Mouse (Mus musculus) forebrain, embryonic 14.5 days (tissue): ENCODE results near the gene Zbtb24. TPM values are rescaled to one million over a fixed set of nuclear protein-coding genes. Genes with fewer than 3 reads are reported as not detected.
A peak's percentile ranks its signal among the peaks of the same experiment; 100 is the strongest.
"Not testable (repeated sequence)": the region's sequence is repeated elsewhere in the genome, so short reads cannot be mapped to it uniquely, and the experiment has no call there.

Experiments used
- ATAC-seq: fragments of 200-750 bp; cut with Nextera tagmentation; 2 replicates; pipeline ENCODE4 v1.8.0; 2017; ENCODE audit warnings: mild to moderate bottlenecking, moderate library complexity
- DNase-seq: peaks from one replicate; pipeline ENCODE4 v3.0.0-alpha.2; 2015; ENCODE audit warnings: low spot score
- H3K27ac ChIP-seq: fragments of 300-500 bp; sonication (generic); 2 replicates; pipeline ENCODE4 v1.5.1; 2014; ENCODE audit warnings: low read depth, mild to moderate bottlenecking, control low read depth, low read length, moderate library complexity
- H3K27me3 ChIP-seq: fragments of 300-500 bp; sonication (generic); replicated peaks from 2 replicates; pipeline ENCODE4 v1.6.1; 2014; ENCODE audit warnings: low read length, control low read depth, mixed read lengths; ENCODE audit not compliant: control insufficient read depth, insufficient read depth
- H3K36me3 ChIP-seq: fragments of 300-500 bp; sonication (generic); 2 replicates; pipeline ENCODE4 v1.6.1; 2014; ENCODE audit warnings: low read length, control low read depth; ENCODE audit not compliant: control insufficient read depth, insufficient read depth
- H3K4me1 ChIP-seq: fragments of 300-500 bp; sonication (generic); 2 replicates; pipeline ENCODE4 v1.6.1; 2014; ENCODE audit warnings: antibody characterized with exemption, low read length, control low read depth; ENCODE audit not compliant: control insufficient read depth, insufficient read depth
- H3K4me2 ChIP-seq: fragments of 300-500 bp; sonication (generic); 2 replicates; pipeline ENCODE4 v1.6.1; 2014; ENCODE audit warnings: mild to moderate bottlenecking, control low read depth, low read length
- H3K4me3 ChIP-seq: fragments of 300-500 bp; sonication (generic); 2 replicates; pipeline ENCODE4 v1.5.1; 2014; ENCODE audit warnings: low read depth, low read length, control low read depth
- H3K9ac ChIP-seq: fragments of 300-500 bp; sonication (generic); 2 replicates; pipeline ENCODE4 v1.6.1; 2014; ENCODE audit warnings: mild to moderate bottlenecking, low read length, control low read depth, moderate library complexity
- H3K9me3 ChIP-seq: fragments of 300-500 bp; sonication (generic); replicated peaks from 2 replicates; pipeline ENCODE4 v1.6.1; 2016; ENCODE audit warnings: low read length, control low read depth, mixed read lengths; ENCODE audit not compliant: control insufficient read depth
- WGBS: fragments of 180-500 bp; shearing (Covaris S2); extraction: QIAGEN DNeasy Blood & Tissue Kit; methylation state at CpG from one replicate; pipeline ENCODE4 v1.1.7; 2014; 5-methylcytosine and 5-hydroxymethylcytosine counted together
- polyA plus RNA-seq: library from polyadenylated mRNA; unstranded; fragments of >200 nt; fragmentation: Nextera tagmentation; extraction: Ambion mirVana; gene quantifications from 2 replicates; pipeline ENCODE4 v1.2.1, GENCODE M21; 2014

The Zbtb24 gene
- polyA plus RNA-seq, 1 experiment from 2014 or later, result 18.8 TPM

DNA sequence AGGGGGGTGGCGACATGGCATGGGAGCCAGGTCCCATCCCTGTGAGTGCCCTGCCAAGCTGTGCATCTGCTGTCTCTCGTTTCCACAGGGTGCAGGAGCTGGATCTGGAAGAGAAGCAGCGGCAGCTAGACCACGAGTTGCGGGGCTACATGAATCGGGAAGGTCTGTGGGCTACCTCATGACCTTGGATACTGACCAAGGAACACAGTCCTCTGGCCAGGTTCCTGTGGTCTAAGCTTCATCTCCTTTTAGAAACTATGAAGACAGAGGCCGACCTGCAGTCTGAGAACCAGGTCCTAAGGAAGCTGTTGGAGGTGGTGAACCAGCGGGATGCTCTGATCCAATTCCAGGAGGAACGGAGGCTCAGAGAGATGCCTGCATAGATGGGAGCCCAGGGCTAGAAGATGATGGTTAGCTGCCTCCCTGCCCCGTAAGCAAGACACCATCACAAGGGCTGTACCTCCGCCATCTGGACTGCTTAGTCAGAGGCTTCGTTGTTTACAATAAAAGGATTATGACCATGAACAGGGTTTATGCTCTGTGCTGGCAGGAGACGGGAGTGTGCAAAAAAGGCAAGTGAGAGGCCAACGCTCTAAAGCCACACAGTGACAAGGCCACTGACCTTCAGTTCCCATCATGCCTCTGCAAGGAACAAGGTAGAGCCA, 36.5 kb downstream of the Zbtb24 start:
- ATAC-seq (no peak), DNase-seq (no peak)
- Histone ChIP-seq H3K4me3 (no peak overlapping the region), H3K27me3 (no peaks in the 10 kb centered on the region), H3K9me3 (no peaks in the 10 kb centered on the region), H3K27ac (no peak overlapping the region), H3K9ac (no peak overlapping the region), H3K4me1 (peaks cover 15% of the 10 kb centered on the region), H3K4me2 (no peak overlapping the region), H3K36me3 (peaks cover 58% of the 10 kb centered on the region)
- WGBS, result 83% methylated on average over 14 of the region's 14 CpGs

DNA sequence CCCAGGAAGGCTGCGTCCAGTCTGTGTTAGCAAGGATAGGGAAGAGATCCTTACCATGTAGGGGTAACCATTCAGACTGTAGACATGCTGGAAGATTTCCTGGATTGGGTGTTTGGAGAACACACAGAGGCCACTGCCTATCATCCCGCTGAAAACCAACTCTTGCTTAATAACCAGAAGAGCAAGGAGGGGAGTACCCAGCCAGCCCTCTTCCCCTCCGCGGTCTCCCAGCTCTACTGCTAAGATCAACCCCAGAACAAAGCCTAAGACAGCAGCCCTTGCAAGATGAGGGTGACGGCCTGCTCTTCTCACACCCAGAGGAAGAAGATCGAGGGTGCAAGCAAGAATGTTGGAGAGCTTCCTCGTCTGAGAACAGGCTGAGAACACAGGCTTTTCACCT, 38.7 kb downstream of the Zbtb24 start:
- ATAC-seq, result no peak
- no peak for DNase-seq
- Histone ChIP-seq H3K9me3 (no peaks in the 10 kb centered on the region), H3K4me1 (peaks cover 15% of the 10 kb centered on the region), H3K27ac (no peak overlapping the region), H3K27me3 (no peaks in the 10 kb centered on the region), H3K9ac (peak overlapping the region; percentile 68), H3K4me2 (peak overlapping the region; percentile 98), H3K36me3 (peaks cover 42% of the 10 kb centered on the region), H3K4me3 (peak overlapping the region; percentile 65)
- WGBS, result 49% methylated on average over 7 of the region's 7 CpGs

DNA sequence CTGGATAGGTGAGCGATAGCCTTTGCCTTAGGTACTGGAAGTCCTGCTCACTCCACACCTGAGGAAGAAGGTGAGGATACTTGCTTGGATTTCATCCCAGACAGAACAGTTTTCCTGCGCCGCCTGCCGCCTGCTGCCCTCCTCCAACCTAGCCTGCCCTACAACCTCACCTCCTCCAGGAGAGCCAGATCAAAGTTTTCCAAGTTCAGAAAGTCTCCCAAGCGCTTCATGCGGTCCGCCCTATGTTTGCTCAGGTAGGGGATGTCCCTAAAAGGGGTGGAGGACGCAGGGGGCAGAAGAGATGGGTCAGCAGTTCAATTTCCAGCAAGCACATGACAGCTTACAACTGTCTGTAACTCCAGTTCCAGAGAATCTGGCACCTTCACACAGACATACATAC, 39.1 kb downstream of the Zbtb24 start:
- no peak overlapping the region for H3K27ac ChIP-seq
- H3K9me3 ChIP-seq, result no peaks in the 10 kb centered on the region
- no peaks in the 10 kb centered on the region for H3K27me3 ChIP-seq
- peak overlapping the region; percentile 65 for H3K4me3 ChIP-seq
- ATAC-seq (no peak), DNase-seq (no peak)
- 32% methylated on average over 8 of the region's 8 CpGs for WGBS
- peaks cover 15% of the 10 kb centered on the region for H3K4me1 ChIP-seq
- H3K4me2 ChIP-seq, result peak overlapping the region; percentile 98
- peaks cover 38% of the 10 kb centered on the region for H3K36me3 ChIP-seq
- H3K9ac ChIP-seq, result peak overlapping the region; percentile 68

DNA sequence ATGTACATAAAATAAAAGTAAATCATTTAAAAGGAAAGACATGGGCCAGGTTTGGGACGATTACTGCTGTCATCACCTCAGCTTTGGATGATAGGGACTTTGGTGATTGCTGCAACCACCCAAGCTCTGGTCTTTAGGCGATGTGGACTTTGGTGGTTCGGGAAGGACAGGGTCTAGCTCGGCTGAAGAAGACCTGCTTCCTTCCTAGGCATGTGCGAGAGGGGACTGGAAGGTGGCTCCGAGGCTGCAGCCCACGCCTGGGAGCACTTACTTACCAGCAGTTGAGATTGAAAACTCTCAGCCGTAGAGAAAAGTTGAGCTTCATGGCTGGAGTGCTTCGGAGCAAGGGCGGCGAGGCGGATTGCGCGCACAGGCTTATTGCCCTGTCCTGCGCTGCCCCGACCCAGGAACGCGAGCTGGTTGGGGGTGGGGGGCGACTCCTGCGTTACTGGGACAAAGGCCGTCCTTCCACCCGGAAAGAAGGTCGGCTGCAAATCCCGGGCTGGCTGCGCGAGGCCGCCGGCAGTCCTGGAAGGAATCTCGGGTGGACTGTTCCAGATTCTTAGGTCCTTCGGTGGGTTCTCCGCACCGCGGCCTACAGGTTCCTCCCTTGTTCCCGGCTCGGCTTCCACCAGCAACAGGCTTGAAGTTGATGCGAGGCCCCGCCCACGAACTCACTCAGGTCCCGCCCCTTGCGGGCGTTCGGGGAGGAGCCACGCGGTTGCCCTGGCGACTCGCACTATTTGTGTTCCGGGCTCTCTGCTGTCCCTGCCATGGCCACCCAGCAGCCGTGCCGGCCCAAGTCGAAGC, 39.7 kb downstream of the Zbtb24 start, which contains the start of the genes Smpd2 and Ppil6:
Gene Smpd2, minus strand, starts transcription at position 662 of the 810 bp plus-strand sequence.
Gene Ppil6, plus strand, starts transcription at position 732 of the 810 bp plus-strand sequence.
- peak within 1 kb of the TSS; percentile 65 for H3K4me3 ChIP-seq
- ATAC-seq (peak; percentile 97), DNase-seq (peak; percentile 94)
- peak within 1 kb of the TSS; percentile 98 for H3K4me2 ChIP-seq
- peaks cover 31% of the 10 kb centered on the region for H3K36me3 ChIP-seq
- under 1% methylated on average over 50 of the region's 50 CpGs for WGBS
- no peak within 1 kb of the TSS; the same call in 1 of the 2 replicates for H3K27ac ChIP-seq
- no peaks in the 10 kb centered on the region for H3K27me3 ChIP-seq
- no peaks in the 10 kb centered on the region for H3K9me3 ChIP-seq
- H3K4me1 ChIP-seq, result peaks cover 15% of the 10 kb centered on the region
- peak within 1 kb of the TSS; percentile 68 for H3K9ac ChIP-seq

DNA sequence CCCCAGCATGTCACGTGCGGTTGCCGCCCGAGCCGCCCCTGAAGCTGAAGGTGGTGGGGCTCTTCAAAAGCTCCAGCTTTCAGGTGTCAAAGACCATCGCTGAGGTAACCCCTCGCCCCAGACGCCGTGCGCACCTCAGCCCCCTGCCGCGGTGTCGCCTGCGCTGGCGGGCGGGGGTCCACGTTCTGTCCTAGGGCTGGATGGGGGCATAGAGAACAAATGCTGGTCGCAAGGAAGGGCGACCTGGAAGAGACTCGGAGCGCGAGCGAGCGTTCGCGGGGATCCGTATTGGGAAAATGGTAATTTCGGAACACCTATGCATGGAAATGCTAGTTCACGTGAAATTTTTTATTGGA, 40.3 kb downstream of the Zbtb24 start:
- Histone ChIP-seq H3K27me3 (no peaks in the 10 kb centered on the region), H3K36me3 (peaks cover 26% of the 10 kb centered on the region), H3K9me3 (no peaks in the 10 kb centered on the region), H3K4me1 (peaks cover 15% of the 10 kb centered on the region), H3K9ac (peak overlapping the region; percentile 68), H3K4me2 (peak overlapping the region; percentile 98), H3K4me3 (peak overlapping the region; percentile 65), H3K27ac (no peak overlapping the region; the same call in 1 of the 2 replicates)
- DNase-seq (no peak), ATAC-seq (no peak)
- WGBS, result under 1% methylated on average over 29 of the region's 29 CpGs

DNA sequence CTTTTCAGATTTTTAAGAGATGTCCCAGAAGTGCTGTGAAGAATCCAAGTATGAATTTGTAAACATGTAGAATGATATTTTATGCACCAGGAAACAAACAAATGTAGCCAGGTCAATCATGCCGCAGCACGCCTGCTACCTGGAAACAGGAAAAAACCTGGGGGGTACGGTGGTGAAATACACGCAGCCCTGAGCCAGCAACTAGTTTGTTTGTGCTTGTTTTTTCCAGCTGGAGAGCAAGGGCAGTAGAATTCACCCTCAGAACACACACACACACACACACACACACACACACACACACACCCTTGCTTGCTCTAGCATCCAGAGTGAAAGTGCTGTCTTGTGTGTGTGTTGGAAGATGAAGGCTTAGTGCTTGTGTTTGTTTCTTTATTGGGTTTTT, 40.9 kb downstream of the Zbtb24 start:
- Histone ChIP-seq H3K9ac (no peak overlapping the region), H3K4me2 (peak overlapping the region; percentile 98), H3K4me1 (peaks cover 15% of the 10 kb centered on the region), H3K27ac (no peak overlapping the region), H3K36me3 (peaks cover 20% of the 10 kb centered on the region), H3K4me3 (no peak overlapping the region), H3K9me3 (no peaks in the 10 kb centered on the region), H3K27me3 (no peaks in the 10 kb centered on the region)
- WGBS, result 48% methylated on average over 4 of the region's 4 CpGs
- DNase-seq (no peak), ATAC-seq (no peak)

DNA sequence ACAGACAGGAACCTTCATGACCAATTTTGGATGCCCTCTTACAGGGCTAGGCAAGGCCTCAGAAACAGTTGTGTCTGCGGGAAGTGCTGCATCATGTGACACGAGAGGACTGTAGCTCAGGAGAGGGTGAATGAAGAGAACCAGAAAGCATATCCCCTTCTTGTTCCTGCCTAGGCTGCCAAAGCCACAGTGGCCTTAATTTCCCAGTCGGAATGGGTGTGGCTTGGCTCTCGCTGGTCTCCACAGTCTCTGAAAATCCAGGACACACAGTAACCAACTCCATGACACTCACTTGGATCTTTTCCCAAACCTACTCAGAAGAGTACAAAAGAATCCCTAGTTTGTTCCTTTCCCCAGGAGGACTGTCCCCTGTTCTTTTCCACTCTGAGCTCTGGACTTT, 50.8 kb downstream of the Zbtb24 start:
- Histone ChIP-seq H3K9ac (no peak overlapping the region), H3K9me3 (no peaks in the 10 kb centered on the region), H3K4me3 (no peak overlapping the region), H3K4me2 (no peak overlapping the region), H3K27ac (no peak overlapping the region), H3K36me3 (no peaks in the 10 kb centered on the region), H3K4me1 (no peaks in the 10 kb centered on the region), H3K27me3 (no peaks in the 10 kb centered on the region)
- ATAC-seq, result no peak
- DNase-seq, result peak; percentile 59
- WGBS, result 52% methylated on average over 4 of the region's 4 CpGs

DNA sequence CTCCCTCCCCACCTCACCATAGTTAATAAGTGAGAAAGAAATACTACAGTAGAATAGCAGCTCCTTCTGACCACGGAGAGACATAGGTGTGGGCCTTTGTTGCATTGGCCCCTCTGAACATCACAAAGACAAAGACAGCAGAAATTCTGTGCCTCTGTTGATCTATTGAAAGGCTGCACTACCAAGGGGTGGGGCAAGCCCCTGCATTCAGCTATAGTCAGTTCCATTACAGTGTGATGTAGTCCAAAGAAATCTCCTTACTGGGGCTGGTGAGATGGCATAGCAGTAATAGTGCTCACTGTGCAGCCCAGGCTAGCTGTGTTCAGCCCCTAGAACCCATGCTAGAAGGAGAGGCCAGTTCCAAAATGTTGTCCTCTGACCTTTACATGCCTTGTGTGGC, 54.8 kb downstream of the Zbtb24 start:
- 80% methylated on average over 1 of the region's 1 CpGs for WGBS
- H3K36me3 ChIP-seq, result no peaks in the 10 kb centered on the region
- H3K4me3 ChIP-seq, result no peak overlapping the region
- no peak overlapping the region for H3K4me2 ChIP-seq
- H3K9ac ChIP-seq, result no peak overlapping the region
- 0 out of 2 replicates have a peak, but pooled peaks have one; percentile 7 for ATAC-seq
- no peak for DNase-seq
- H3K27me3 ChIP-seq, result no peaks in the 10 kb centered on the region
- no peaks in the 10 kb centered on the region for H3K9me3 ChIP-seq
- no peak overlapping the region for H3K27ac ChIP-seq
- no peaks in the 10 kb centered on the region for H3K4me1 ChIP-seq

DNA sequence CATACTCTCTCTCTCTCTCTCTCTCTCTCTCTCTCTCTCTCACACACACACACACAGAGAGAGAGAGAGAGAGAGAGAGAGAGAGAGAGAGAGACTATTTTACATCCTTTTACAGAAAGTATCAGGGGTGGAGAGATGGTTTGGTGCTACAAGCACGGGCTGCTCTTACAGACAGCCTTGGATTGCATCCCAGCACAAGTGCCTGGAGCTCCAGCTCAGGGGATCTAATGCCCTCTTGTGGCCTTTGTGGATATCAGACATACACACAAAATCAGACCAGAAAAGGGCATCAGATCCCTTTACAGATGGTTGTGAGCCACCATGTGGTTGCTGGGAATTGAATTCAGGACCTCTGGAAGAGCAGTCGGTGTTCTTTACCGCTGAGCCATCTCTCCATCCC, 55.3 kb downstream of the Zbtb24 start:
- DNase-seq (peak; percentile 93), ATAC-seq (peak; percentile 74)
- not testable (repeated sequence) for H3K9me3 ChIP-seq, H3K4me2 ChIP-seq, H3K27me3 ChIP-seq, H3K4me1 ChIP-seq, H3K36me3 ChIP-seq, H3K4me3 ChIP-seq, H3K27ac ChIP-seq, H3K9ac ChIP-seq
- 3% methylated on average over 3 of the region's 3 CpGs for WGBS
